Mouse (Mus musculus) ES-E14 (cell line): ENCODE measurements around the gene Mapk3. TPM values are rescaled to one million over a fixed set of nuclear protein-coding genes. Genes with fewer than 3 reads are reported as not detected.
A peak's percentile ranks its signal among the peaks of the same experiment; 100 is the strongest.

ENCODE experiments used
- DNase-seq: peaks from one replicate; pipeline ENCODE4 v3.0.0-alpha.2; 2013; ENCODE audit warnings: low read depth, low spot score
- H3K27ac ChIP-seq: 2 replicates; pipeline ENCODE4 v1.5.1; 2012; ENCODE audit warnings: low read depth, mild to moderate bottlenecking, low read length, moderate library complexity, mixed read lengths; ENCODE audit not compliant: poor library complexity, insufficient read depth, severe bottlenecking
- H3K36me3 ChIP-seq: 2 replicates; pipeline ENCODE4 v1.6.1; 2012; ENCODE audit warnings: mild to moderate bottlenecking, low read length, moderate library complexity, mixed read lengths; ENCODE audit not compliant: control insufficient read depth, poor library complexity, insufficient read depth, severe bottlenecking
- H3K4me1 ChIP-seq, 2 experiments: fragments of 150-350 bp in 1 of 2; sonication (generic) in 1 of 2; 2 replicates each; pipeline ENCODE4 v1.6.1; 2012; ENCODE audit warnings: low read length in 2 of 2, mild to moderate bottlenecking in 1 of 2, mixed read lengths in 1 of 2; ENCODE audit not compliant: control insufficient read depth in 2 of 2, insufficient read depth in 2 of 2, poor library complexity in 1 of 2
- H3K4me3 ChIP-seq, 2 experiments: fragments of 150-350 bp in 1 of 2; sonication (generic) in 1 of 2; 2 replicates each; pipeline ENCODE4 v1.5.1; 2012; ENCODE audit warnings: low read length in 2 of 2, low read depth in 1 of 2, mild to moderate bottlenecking in 1 of 2, mixed read lengths in 1 of 2; ENCODE audit not compliant: insufficient read depth in 1 of 2, poor library complexity in 1 of 2, severe bottlenecking in 1 of 2
- H3K9ac ChIP-seq: 2 replicates; pipeline ENCODE4 v1.6.1; 2012; ENCODE audit warnings: low read depth, mild to moderate bottlenecking, low read length, mixed read lengths; ENCODE audit not compliant: poor library complexity, insufficient read depth, severe bottlenecking
- H3K9me3 ChIP-seq: fragments of 150-350 bp; sonication (generic); 2 replicates; pipeline ENCODE4 v1.6.1; 2012; ENCODE audit warnings: low read depth, mild to moderate bottlenecking, low read length; ENCODE audit not compliant: control insufficient read depth, insufficient read depth
- CHD2 ChIP-seq: IDR thresholded peaks from 2 replicates; pipeline ENCODE4 v1.6.1; 2014; ENCODE audit warnings: mild to moderate bottlenecking, low read depth, low read length, inconsistent platforms
- HCFC1 ChIP-seq: IDR thresholded peaks from 2 replicates; pipeline ENCODE4 v1.6.1; 2012; ENCODE audit warnings: low read length, inconsistent platforms, borderline replicate concordance; ENCODE audit not compliant: insufficient read depth
- MAFK ChIP-seq: IDR thresholded peaks from 2 replicates; pipeline ENCODE4 v1.6.1; 2014; ENCODE audit warnings: mild to moderate bottlenecking, low read depth, low read length, inconsistent platforms; ENCODE audit not compliant: insufficient read depth
- ZC3H11A ChIP-seq: IDR thresholded peaks from 2 replicates; pipeline ENCODE4 v1.6.1; 2012; ENCODE audit warnings: low read depth, mild to moderate bottlenecking, inconsistent platforms, low read length, borderline replicate concordance
- ZNF384 ChIP-seq: IDR thresholded peaks from 2 replicates; pipeline ENCODE4 v1.6.1; 2012; ENCODE audit warnings: low read depth, low read length, inconsistent platforms
- in situ Hi-C, 2 experiments: fragments of 600-800 bp; cut with MboI; formaldehyde crosslinking; loops; one replicate each; pipeline ENCODE4 v1.15.1; 2025; ENCODE audit warnings: low sequenced_read_pairs in 2 of 2, inconsistent platforms in 1 of 2; ENCODE audit not compliant: unreplicated experiment in 2 of 2
- total RNA-seq: library from RNA; depleted of rRNA; stranded (reverse); fragments of 300-350 nt; gene quantifications from 2 replicates; pipeline ENCODE4 v1.2.3, GENCODE M21; 2012; rRNA removed

Mapk3 gene
- 31.1 and 42.1 TPM in 2 replicates for total RNA-seq

DNA sequence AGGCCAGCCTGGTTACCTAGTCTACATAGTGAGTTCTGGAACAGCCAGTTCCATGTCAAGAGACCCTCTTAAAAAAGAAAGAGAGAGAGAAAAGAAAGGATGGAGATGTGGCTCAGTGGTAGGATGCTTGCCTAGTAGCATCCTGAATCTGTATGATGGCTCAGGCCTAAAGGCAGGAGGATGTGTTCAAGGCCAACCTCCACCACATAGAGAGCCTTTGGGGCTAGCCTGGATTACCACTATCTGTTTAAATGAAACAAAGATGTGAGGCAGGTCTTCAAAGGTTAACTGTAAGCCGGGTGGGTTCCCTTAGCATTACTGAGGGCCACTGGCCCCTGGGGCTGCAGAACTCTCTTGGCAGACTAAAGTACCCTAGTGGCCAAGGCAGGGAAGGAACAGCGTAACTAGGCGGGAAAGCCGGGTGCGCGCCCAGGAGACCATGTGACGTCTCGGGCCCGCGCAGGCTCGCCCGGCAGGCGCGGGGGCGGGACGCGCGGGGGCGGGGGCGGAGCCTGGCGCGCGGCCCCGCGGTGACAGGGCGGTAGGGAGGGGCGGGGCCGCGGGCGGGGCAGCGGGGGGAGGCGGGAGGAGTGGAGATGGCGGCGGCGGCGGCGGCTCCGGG is at the start of gene Mapk3:
Gene Mapk3, plus strand, starts transcription at position 552 of the 622 bp plus-strand sequence.
- Histone ChIP-seq H3K4me3 (peak within 1 kb of the TSS; percentile 92 to 99), H3K27ac (peak within 1 kb of the TSS; percentile 67), H3K4me1 (peaks cover 9 to 13% of the 10 kb centered on the region in 2 experiments; a peak in 2 of 4 replicates), H3K36me3 (peaks cover 12% of the 10 kb centered on the region), H3K9me3 (no peaks in the 10 kb centered on the region), H3K9ac (peak within 1 kb of the TSS; percentile 90)
- in situ Hi-C loops, result no loop called here
- TF ChIP-seq ZNF384 (no peak), HCFC1 (peak; percentile 28; the same call in 1 of the 2 replicates), ZC3H11A (no peak), MAFK (no peak)
- DNase-seq, result peak; percentile 89

DNA sequence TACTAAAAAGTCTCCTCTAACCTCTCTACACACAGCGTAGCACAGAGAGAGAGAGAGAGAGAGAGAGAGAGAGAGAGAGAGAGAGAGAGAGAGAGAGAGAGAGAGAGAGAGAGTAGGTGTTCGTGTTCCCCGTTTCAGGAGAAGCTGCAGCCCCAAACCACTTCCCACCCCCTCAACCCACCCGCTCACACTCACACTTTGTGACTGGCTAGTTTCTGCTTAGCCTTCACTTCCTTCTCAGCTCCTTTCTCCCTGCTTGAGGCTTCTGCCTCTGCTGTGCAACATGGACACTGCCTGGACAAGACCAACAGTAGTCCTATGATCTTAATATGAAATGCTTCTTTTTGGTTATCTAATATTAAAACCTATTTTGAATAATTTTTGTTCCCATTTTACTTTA is 49.1 kb upstream of the Mapk3 start:
- in situ Hi-C loops, result no loop called here
- H3K27ac ChIP-seq, result no peak overlapping the region
- TF ChIP-seq CHD2 (no peak), ZC3H11A (no peak), ZNF384 (no peak), HCFC1 (no peak), MAFK (no peak)
- no peak for DNase-seq
- H3K9me3 ChIP-seq, result no peaks in the 10 kb centered on the region
- no peak overlapping the region for H3K9ac ChIP-seq
- H3K4me1 ChIP-seq, result no peaks in the 10 kb centered on the region
- H3K4me3 ChIP-seq, result no peak overlapping the region
- H3K36me3 ChIP-seq, result no peaks in the 10 kb centered on the region

DNA sequence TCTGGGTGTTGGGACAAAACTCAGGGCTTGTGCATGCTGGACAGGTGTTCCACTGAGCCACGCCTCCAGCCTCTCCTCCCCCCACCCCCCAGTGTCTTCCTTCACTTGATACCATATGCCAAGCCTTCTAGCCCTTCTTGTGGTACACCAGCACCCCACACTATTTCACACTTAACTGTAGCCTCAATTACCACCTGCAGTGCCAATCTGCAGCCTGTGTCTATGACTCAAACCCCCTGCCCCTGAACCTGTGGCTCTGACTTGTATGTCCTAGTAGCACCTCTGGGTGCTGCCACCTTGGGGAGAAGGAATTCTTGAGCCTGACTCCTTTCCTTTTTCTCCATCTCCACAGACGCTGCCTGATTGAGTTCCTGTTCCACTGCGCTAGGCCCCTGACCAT is 47.5 kb upstream of the Mapk3 start:
- Histone ChIP-seq H3K36me3 (no peaks in the 10 kb centered on the region), H3K27ac (no peak overlapping the region), H3K9me3 (no peaks in the 10 kb centered on the region), H3K4me1 (no peaks in the 10 kb centered on the region), H3K9ac (no peak overlapping the region), H3K4me3 (no peak overlapping the region)
- TF ChIP-seq ZC3H11A (no peak), HCFC1 (no peak), CHD2 (no peak), MAFK (no peak), ZNF384 (no peak)
- in situ Hi-C loops, result no loop called here
- no peak for DNase-seq

DNA sequence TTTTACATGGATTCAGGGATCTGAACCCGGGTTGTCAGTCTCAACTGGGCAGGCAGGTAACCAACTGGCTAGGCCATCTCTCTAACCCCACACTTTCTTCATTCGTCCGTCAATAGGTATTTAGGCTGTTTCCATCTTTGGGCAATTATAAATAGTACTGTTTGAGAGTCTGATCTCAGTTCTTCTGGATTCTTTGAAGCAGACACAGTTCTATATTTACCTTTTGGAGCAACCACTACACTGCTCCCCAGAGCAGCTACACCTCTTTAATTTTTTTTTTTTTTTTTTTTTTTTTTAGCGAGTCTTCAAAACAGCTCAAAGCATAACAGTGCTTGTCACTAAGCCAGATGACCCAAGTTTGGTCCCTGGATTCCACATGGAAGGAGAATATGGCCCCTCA is 43.7 kb upstream of the Mapk3 start:
- in situ Hi-C loops, result no loop called here
- Histone ChIP-seq H3K9ac (no peak overlapping the region), H3K4me3 (no peak overlapping the region), H3K4me1 (no peaks in the 10 kb centered on the region), H3K36me3 (no peaks in the 10 kb centered on the region), H3K9me3 (no peaks in the 10 kb centered on the region), H3K27ac (no peak overlapping the region)
- no peak for TF ChIP-seq MAFK
- peak; percentile 69; the same call in 1 of the 2 replicates for TF ChIP-seq ZNF384
- TF ChIP-seq HCFC1, result no peak
- TF ChIP-seq ZC3H11A, result no peak
- no peak for DNase-seq

DNA sequence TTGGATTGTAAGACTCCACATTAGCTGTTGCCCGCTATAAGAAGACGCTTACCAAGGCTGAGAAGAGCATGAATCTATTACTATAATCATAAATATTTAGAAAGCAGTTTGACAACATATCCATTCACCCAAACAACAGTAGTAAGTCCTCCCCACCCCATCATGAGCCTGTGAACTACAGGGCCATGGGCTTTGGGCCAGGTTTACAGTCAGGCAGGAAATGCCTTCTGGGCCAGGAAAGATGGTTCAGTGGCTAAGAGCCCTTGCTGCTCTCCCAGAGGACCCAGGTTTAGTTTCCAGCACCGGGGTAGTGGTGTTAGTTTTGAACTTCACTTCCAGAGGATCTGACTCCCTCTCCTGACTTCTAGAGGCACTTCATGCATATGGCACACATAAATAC is 41.8 kb upstream of the Mapk3 start:
- H3K4me1 ChIP-seq, result no peaks in the 10 kb centered on the region
- TF ChIP-seq MAFK, result no peak
- TF ChIP-seq HCFC1, result no peak
- no peak for TF ChIP-seq ZC3H11A
- TF ChIP-seq ZNF384, result no peak
- no peak for TF ChIP-seq CHD2
- in situ Hi-C loops, result no loop called here
- no peak for DNase-seq
- no peak overlapping the region for H3K27ac ChIP-seq
- no peak overlapping the region for H3K9ac ChIP-seq
- H3K36me3 ChIP-seq, result no peaks in the 10 kb centered on the region
- no peak overlapping the region for H3K4me3 ChIP-seq
- no peaks in the 10 kb centered on the region for H3K9me3 ChIP-seq
